Mouse (Mus musculus): ENCODE results near the gene Sik3. TPM values are rescaled to one million over a fixed set of nuclear protein-coding genes. Genes with fewer than 3 reads are reported as not detected.
A peak's percentile ranks its signal among the peaks of the same experiment; 100 is the strongest.

Gene Sik3
- polyA plus RNA-seq, 1 experiment from 2014 or later, result 9.8 TPM

GRCm38 (mm10) chr9:46189381-46189780 is 176.8 kb downstream of the Sik3 start:
- H3K36me3 ChIP-seq (replicated peaks), result no peaks in the 10 kb centered on the region
- 81% methylated on average over 10 of the region's 10 CpGs for WGBS
- H3K4me2 ChIP-seq, result no peak overlapping the region
- no peaks in the 10 kb centered on the region for H3K4me1 ChIP-seq
- no peaks in the 10 kb centered on the region for H3K27me3 ChIP-seq
- peak overlapping the region; percentile 61; the same call in 1 of the 2 replicates for H3K27ac ChIP-seq
- ATAC-seq (ENCODE audit: low FRiP score), result 0 out of 2 replicates have a peak, but pooled peaks have one; percentile 30
- no peak overlapping the region for H3K9ac ChIP-seq
- H3K4me3 ChIP-seq (replicated peaks), result no peak overlapping the region
- H3K9me3 ChIP-seq, result no peaks in the 10 kb centered on the region

GRCm38 (mm10) chr9:46191234-46191633 is 178.6 kb downstream of the Sik3 start:
- 74% methylated on average over 8 of the region's 8 CpGs for WGBS
- no peaks in the 10 kb centered on the region for H3K9me3 ChIP-seq
- no peaks in the 10 kb centered on the region for H3K4me1 ChIP-seq
- H3K27me3 ChIP-seq, result no peaks in the 10 kb centered on the region
- no peak overlapping the region for H3K4me3 ChIP-seq (replicated peaks)
- H3K4me2 ChIP-seq, result no peak overlapping the region
- H3K9ac ChIP-seq, result no peak overlapping the region
- no peak for ATAC-seq (ENCODE audit: low FRiP score)
- H3K36me3 ChIP-seq (replicated peaks), result peaks cover 18% of the 10 kb centered on the region
- H3K27ac ChIP-seq, result no peak overlapping the region

- WGBS, result 46% methylated on average over 1 of the region's 1 CpGs
- no peak for ATAC-seq (ENCODE audit: low FRiP score)
- peaks cover 22% of the 10 kb centered on the region for H3K36me3 ChIP-seq (replicated peaks)
- no peak overlapping the region for H3K4me3 ChIP-seq (replicated peaks)
- no peak overlapping the region for H3K4me2 ChIP-seq
- no peaks in the 10 kb centered on the region for H3K27me3 ChIP-seq
- H3K4me1 ChIP-seq, result no peaks in the 10 kb centered on the region
- H3K27ac ChIP-seq, result no peak overlapping the region
- H3K9me3 ChIP-seq, result no peaks in the 10 kb centered on the region
- H3K9ac ChIP-seq, result no peak overlapping the region
Measured at GRCm38 (mm10) chr9:46191644-46192043, 179.0 kb downstream of the Sik3 start.

- Histone ChIP-seq H3K9me3 (no peaks in the 10 kb centered on the region), H3K4me1 (no peaks in the 10 kb centered on the region), H3K4me3 (replicated peaks) (no peak overlapping the region), H3K27ac (no peak overlapping the region), H3K4me2 (no peak overlapping the region), H3K9ac (no peak overlapping the region), H3K36me3 (replicated peaks) (peaks cover 31% of the 10 kb centered on the region), H3K27me3 (no peaks in the 10 kb centered on the region)
- no peak for ATAC-seq (ENCODE audit: low FRiP score)
- WGBS, result 88% methylated on average over 6 of the region's 6 CpGs
Measured at GRCm38 (mm10) chr9:46192642-46193041, 180.0 kb downstream of the Sik3 start.

GRCm38 (mm10) chr9:46194809-46195208 is 182.2 kb downstream of the Sik3 start:
- no peak for ATAC-seq (ENCODE audit: low FRiP score)
- H3K4me2 ChIP-seq, result no peak overlapping the region
- no peaks in the 10 kb centered on the region for H3K9me3 ChIP-seq
- peaks cover 52% of the 10 kb centered on the region for H3K36me3 ChIP-seq (replicated peaks)
- WGBS, result 91% methylated on average over 9 of the region's 9 CpGs
- H3K4me1 ChIP-seq, result no peaks in the 10 kb centered on the region
- no peaks in the 10 kb centered on the region for H3K27me3 ChIP-seq
- no peak overlapping the region for H3K4me3 ChIP-seq (replicated peaks)
- no peak overlapping the region for H3K27ac ChIP-seq
- H3K9ac ChIP-seq, result no peak overlapping the region

- Histone ChIP-seq H3K4me2 (no peak overlapping the region), H3K36me3 (replicated peaks) (peaks cover 67% of the 10 kb centered on the region), H3K9ac (no peak overlapping the region), H3K27ac (no peak overlapping the region), H3K4me3 (replicated peaks) (no peak overlapping the region), H3K9me3 (no peaks in the 10 kb centered on the region), H3K4me1 (no peaks in the 10 kb centered on the region), H3K27me3 (no peaks in the 10 kb centered on the region)
- no peak for ATAC-seq (ENCODE audit: low FRiP score)
- WGBS, result 88% methylated on average over 12 of the region's 12 CpGs
Measured at GRCm38 (mm10) chr9:46196699-46197169, 184.1 kb downstream of the Sik3 start.

- Histone ChIP-seq H3K4me3 (replicated peaks) (no peak overlapping the region), H3K36me3 (replicated peaks) (peaks cover 71% of the 10 kb centered on the region), H3K9ac (no peak overlapping the region), H3K4me2 (no peak overlapping the region), H3K4me1 (no peaks in the 10 kb centered on the region), H3K27ac (no peak overlapping the region), H3K27me3 (no peaks in the 10 kb centered on the region), H3K9me3 (no peaks in the 10 kb centered on the region)
- ATAC-seq (ENCODE audit: low FRiP score), result no peak
- WGBS, result 93% methylated on average over 9 of the region's 9 CpGs
Measured at GRCm38 (mm10) chr9:46198461-46198860, 185.8 kb downstream of the Sik3 start.

- Histone ChIP-seq H3K4me3 (replicated peaks) (no peak overlapping the region), H3K4me2 (no peak overlapping the region), H3K9me3 (no peaks in the 10 kb centered on the region), H3K36me3 (replicated peaks) (peaks cover 71% of the 10 kb centered on the region), H3K27ac (no peak overlapping the region), H3K9ac (no peak overlapping the region), H3K27me3 (no peaks in the 10 kb centered on the region), H3K4me1 (no peaks in the 10 kb centered on the region)
- ATAC-seq (ENCODE audit: low FRiP score), result no peak
- WGBS, result 84% methylated on average over 7 of the region's 7 CpGs
Measured at GRCm38 (mm10) chr9:46198936-46199335, 186.3 kb downstream of the Sik3 start.

- no peak for ATAC-seq (ENCODE audit: low FRiP score)
- 95% methylated on average over 2 of the region's 2 CpGs for WGBS
- peaks cover 76% of the 10 kb centered on the region for H3K36me3 ChIP-seq (replicated peaks)
Measured at GRCm38 (mm10) chr9:46199609-46200008, 187.0 kb downstream of the Sik3 start.

GRCm38 (mm10) chr9:46206834-46207500 is 194.3 kb downstream of the Sik3 start:
- 90% methylated on average over 10 of the region's 10 CpGs for WGBS
- no peak for ATAC-seq (ENCODE audit: low FRiP score)
- peaks cover 64% of the 10 kb centered on the region for H3K36me3 ChIP-seq (replicated peaks)

More at GRCm38 (mm10) chr9:46199609-46200008, 187.0 kb downstream of the Sik3 start:
- Histone ChIP-seq H3K4me2 (no peak overlapping the region), H3K27me3 (no peaks in the 10 kb centered on the region), H3K4me1 (no peaks in the 10 kb centered on the region), H3K4me3 (replicated peaks) (no peak overlapping the region), H3K9me3 (no peaks in the 10 kb centered on the region), H3K27ac (no peak overlapping the region), H3K9ac (no peak overlapping the region)

GRCm38 (mm10) chr9:46207501-46207869 is 194.9 kb downstream of the Sik3 start:
- H3K4me2 ChIP-seq, result no peak overlapping the region
- H3K9me3 ChIP-seq, result no peaks in the 10 kb centered on the region
- 87% methylated on average over 6 of the region's 6 CpGs for WGBS
- H3K36me3 ChIP-seq (replicated peaks), result peaks cover 68% of the 10 kb centered on the region
- ATAC-seq (ENCODE audit: low FRiP score), result no peak
- no peak overlapping the region for H3K4me3 ChIP-seq (replicated peaks)
- H3K9ac ChIP-seq, result no peak overlapping the region
- H3K27me3 ChIP-seq, result no peaks in the 10 kb centered on the region
- no peaks in the 10 kb centered on the region for H3K4me1 ChIP-seq
- no peak overlapping the region for H3K27ac ChIP-seq

More at GRCm38 (mm10) chr9:46206834-46207500, 194.3 kb downstream of the Sik3 start:
- Histone ChIP-seq H3K4me3 (replicated peaks) (no peak overlapping the region), H3K27ac (no peak overlapping the region), H3K9ac (no peak overlapping the region), H3K4me1 (no peaks in the 10 kb centered on the region), H3K27me3 (no peaks in the 10 kb centered on the region), H3K4me2 (no peak overlapping the region), H3K9me3 (no peaks in the 10 kb centered on the region)

GRCm38 (mm10) chr9:46208401-46208974 is 195.9 kb downstream of the Sik3 start:
- no peak overlapping the region for H3K4me3 ChIP-seq (replicated peaks)
- peaks cover 75% of the 10 kb centered on the region for H3K36me3 ChIP-seq (replicated peaks)
- no peaks in the 10 kb centered on the region for H3K4me1 ChIP-seq
- no peak overlapping the region for H3K9ac ChIP-seq
- no peaks in the 10 kb centered on the region for H3K27me3 ChIP-seq
- no peak overlapping the region for H3K4me2 ChIP-seq
- 86% methylated on average over 13 of the region's 13 CpGs for WGBS
- no peak for ATAC-seq (ENCODE audit: low FRiP score)
- H3K27ac ChIP-seq, result no peak overlapping the region
- no peaks in the 10 kb centered on the region for H3K9me3 ChIP-seq

GRCm38 (mm10) chr9:46210473-46210872 is 197.9 kb downstream of the Sik3 start:
- Histone ChIP-seq H3K27me3 (no peaks in the 10 kb centered on the region), H3K27ac (no peak overlapping the region), H3K4me1 (no peaks in the 10 kb centered on the region), H3K4me2 (no peak overlapping the region), H3K9ac (no peak overlapping the region), H3K4me3 (replicated peaks) (no peak overlapping the region), H3K9me3 (no peaks in the 10 kb centered on the region), H3K36me3 (replicated peaks) (peaks cover 67% of the 10 kb centered on the region)
- 94% methylated on average over 12 of the region's 12 CpGs for WGBS
- ATAC-seq (ENCODE audit: low FRiP score), result no peak
